Mouse (Mus musculus) cortical plate, adult 2 months (tissue): ENCODE measurements around the gene Rufy4.

Experiments used
- CTCF ChIP-seq: fragments of 200-500 bp; IDR thresholded peaks from 2 replicates; pipeline ENCODE4 v1.5.1; 2011; ENCODE audit warnings: mild to moderate bottlenecking, control low read depth, low read length; ENCODE audit not compliant: insufficient read depth; ENCODE audit errors: extremely low read depth
- POLR2A ChIP-seq: fragments of 200-500 bp; IDR thresholded peaks from 2 replicates; pipeline ENCODE4 v1.6.1; 2011; ENCODE audit warnings: mild to moderate bottlenecking, low read length, control low read depth; ENCODE audit not compliant: insufficient read depth; ENCODE audit errors: extremely low read depth

GRCm38 (mm10) chr1:74094497-74095270, 30.7 kb upstream of the Rufy4 start:
- no peak for TF ChIP-seq CTCF
- TF ChIP-seq POLR2A, result no peak
